Mouse (Mus musculus): Measurements from ENCODE around the gene Bbip1. TPM values are rescaled to one million over a fixed set of nuclear protein-coding genes. Genes with fewer than 3 reads are reported as not detected.

Gene Bbip1
- polyA plus RNA-seq, 1 experiment: 5.1 TPM

DNA sequence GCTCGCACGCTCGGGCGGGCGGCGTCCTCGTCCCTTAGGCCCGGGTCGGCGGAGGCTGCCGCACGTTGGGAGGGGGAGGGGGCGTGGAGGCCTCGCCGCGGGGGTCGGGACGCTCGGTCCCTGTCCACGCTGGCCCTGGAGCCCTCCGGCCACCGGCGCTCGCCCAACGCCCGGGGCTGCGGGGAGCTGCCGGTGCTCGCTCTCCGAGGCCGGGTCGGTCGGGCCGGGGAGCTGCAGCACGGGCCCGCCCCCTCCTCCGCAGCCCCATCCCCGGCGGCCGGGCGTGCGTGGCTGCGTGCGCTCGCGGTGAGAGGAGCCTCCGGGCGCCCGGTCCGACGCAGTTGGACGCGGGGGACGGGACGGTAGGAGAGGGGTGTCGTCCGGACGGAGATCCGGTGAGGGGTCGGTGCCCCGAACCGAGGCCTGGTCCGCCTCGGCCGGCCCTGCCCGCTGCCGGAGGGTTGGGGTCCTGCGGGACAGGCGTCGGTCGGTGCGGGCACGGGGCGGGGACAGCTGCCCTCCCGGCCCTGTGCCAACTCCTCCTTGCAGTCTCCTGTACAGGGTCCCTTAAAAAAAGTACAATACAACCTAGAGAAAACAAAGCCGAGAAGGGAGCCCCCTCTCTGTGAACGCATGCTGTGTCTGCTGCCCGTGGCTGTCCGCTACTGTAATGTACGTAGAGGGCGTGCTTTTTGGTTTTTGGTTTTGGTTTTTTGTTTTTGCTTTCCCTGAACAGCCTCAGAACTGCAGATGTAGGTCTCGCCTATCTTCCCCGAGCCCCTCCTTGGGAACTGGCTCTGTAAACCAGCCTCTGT, 40.7 kb downstream of the Bbip1 start:
- peaks cover 62% of the 10 kb centered on the region for H3K4me1 ChIP-seq
- H3K36me3 ChIP-seq (replicated peaks; ENCODE audit: low read length): no peaks in the 10 kb centered on the region
- TF ChIP-seq GATA1 (IDR thresholded peaks at IDR 0.05; ENCODE audit: borderline replicate concordance, low read length) (no peak), FLI1 (IDR thresholded peaks at IDR 0.05; ENCODE audit: low read length) (no peak)
- no peaks in the 10 kb centered on the region for H3K9me3 ChIP-seq
- H3K27me3 ChIP-seq (replicated peaks): no peaks in the 10 kb centered on the region
- H3K4me3 ChIP-seq (replicated peaks): peak overlapping the region; percentile 99

DNA sequence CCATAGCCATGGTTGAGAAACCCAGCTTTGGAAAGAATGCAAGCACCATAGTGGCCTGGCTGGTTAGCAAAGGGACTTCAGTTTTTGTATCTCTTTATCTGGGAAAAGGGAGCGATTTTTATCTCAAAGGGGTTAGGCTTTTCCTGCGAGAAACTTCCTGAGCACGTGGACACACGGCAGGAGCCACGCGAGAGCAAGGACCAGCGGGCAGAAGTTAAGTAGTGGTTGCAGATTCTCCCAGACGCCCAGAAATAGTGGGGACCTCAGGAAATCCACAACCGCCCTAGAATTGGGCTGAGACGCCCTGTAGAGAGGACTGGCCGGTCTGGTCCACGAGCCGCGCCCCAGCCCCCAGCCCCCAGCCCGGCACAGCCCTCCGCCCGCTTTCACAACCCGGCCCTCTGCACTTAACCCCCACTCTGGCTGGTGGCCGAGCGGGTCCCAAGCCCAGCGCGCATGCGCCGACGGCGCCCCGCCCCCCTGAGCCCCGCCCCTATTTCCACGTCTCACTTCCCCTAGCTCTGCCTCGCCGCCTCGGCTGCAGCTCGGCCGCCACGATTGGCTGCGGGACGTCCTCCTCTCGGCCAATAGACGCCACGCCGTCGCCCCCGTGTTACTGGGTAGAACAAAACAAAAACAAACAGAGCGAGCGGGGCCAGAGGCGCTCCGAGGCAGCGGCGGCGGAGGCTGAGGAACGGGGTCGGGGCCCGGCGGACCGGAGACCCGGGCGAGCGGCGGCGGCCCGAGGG, 41.5 kb downstream of the Bbip1 start:
- H3K4me1 ChIP-seq: peaks cover 59% of the 10 kb centered on the region
- H3K9me3 ChIP-seq: no peaks in the 10 kb centered on the region
- H3K4me3 ChIP-seq (replicated peaks): peak overlapping the region; percentile 99
- H3K27me3 ChIP-seq (replicated peaks): no peaks in the 10 kb centered on the region
- TF ChIP-seq FLI1 (IDR thresholded peaks at IDR 0.05; ENCODE audit: low read length): no peak
- no peak for TF ChIP-seq GATA1 (IDR thresholded peaks at IDR 0.05; ENCODE audit: borderline replicate concordance, low read length)
- H3K36me3 ChIP-seq (replicated peaks; ENCODE audit: low read length): no peaks in the 10 kb centered on the region

DNA sequence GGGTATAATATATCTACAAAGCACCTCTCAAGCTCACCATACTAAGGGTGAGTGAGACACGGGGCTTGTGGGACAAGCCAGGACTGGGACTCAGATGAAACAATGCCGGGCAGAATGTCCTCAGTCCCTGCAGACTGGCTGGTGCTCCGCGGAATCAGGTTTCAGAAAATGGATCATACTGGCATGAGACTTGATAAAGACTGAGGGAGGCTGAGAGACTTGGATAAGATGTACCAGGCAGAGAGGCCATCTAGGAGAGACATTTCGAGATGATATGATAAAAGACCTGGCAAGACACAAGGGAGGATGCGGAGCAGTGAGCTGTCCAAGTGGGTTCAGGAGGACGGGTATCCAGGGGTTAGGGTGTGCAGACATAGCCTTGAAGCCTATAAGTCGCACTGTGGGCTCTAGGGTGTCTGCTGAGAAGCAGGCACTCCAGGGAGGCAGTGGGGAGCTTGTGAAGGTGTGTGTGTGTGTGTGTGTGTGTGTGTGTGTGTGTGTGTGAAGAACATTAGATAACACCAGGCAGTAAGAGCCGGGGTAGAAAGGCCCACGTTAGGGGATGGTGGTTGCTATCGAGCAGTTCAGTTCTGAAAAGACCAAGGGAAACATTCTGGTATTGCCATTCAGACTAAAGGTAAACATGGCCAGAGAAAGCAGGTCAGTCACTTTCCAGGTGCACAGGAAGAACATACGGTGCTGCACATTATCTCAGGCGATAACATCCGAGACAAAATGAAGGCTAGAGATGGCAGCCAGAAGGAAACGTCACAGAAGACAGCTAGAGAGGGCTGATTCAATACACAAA, 42.3 kb downstream of the Bbip1 start:
- H3K4me3 ChIP-seq (replicated peaks): peak overlapping the region; percentile 99
- no peaks in the 10 kb centered on the region for H3K9me3 ChIP-seq
- no peaks in the 10 kb centered on the region for H3K36me3 ChIP-seq (replicated peaks; ENCODE audit: low read length)
- H3K27me3 ChIP-seq (replicated peaks): no peaks in the 10 kb centered on the region
- H3K4me1 ChIP-seq: peaks cover 52% of the 10 kb centered on the region
- TF ChIP-seq GATA1 (IDR thresholded peaks at IDR 0.05; ENCODE audit: borderline replicate concordance, low read length): no peak
- TF ChIP-seq FLI1 (IDR thresholded peaks at IDR 0.05; ENCODE audit: low read length): no peak

DNA sequence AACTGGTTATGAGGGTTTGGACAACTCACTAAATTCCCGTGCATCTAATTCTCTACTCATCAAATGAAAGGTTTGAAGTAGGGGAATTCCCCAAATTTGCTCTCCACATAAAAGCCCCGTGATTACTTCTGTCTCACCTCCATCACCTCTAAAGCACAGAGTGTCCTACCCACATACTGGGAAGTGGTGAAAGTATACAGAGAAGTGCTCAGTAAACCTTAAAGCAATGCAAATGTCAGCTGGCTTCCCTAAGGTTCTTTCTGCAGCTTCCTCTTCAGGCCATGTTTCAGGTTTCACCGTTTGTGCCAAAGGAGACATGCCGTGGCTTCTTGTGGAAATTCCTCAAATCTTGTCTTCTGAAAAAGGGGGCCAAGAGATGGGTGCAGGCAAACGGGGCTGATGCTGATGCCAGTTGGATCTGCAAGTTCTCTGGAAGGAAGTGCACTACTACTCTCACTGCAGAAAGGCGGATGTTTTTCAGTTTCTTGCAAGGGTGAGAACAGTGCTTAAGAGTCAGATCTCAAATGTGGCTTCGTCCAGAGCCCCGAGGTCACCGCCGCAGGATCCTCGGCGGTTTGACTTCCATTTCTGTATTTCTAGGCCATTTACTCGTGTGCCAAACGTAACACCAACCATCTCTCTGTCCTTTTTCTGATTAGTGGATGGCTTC, 44.4 kb downstream of the Bbip1 start:
- Histone ChIP-seq H3K9me3 (no peaks in the 10 kb centered on the region), H3K4me3 (replicated peaks) (no peak overlapping the region), H3K4me1 (peaks cover 34% of the 10 kb centered on the region), H3K27me3 (replicated peaks) (no peaks in the 10 kb centered on the region), H3K36me3 (replicated peaks; ENCODE audit: low read length) (no peaks in the 10 kb centered on the region)
- TF ChIP-seq GATA1 (IDR thresholded peaks at IDR 0.05; ENCODE audit: borderline replicate concordance, low read length) (no peak), FLI1 (IDR thresholded peaks at IDR 0.05; ENCODE audit: low read length) (no peak)

DNA sequence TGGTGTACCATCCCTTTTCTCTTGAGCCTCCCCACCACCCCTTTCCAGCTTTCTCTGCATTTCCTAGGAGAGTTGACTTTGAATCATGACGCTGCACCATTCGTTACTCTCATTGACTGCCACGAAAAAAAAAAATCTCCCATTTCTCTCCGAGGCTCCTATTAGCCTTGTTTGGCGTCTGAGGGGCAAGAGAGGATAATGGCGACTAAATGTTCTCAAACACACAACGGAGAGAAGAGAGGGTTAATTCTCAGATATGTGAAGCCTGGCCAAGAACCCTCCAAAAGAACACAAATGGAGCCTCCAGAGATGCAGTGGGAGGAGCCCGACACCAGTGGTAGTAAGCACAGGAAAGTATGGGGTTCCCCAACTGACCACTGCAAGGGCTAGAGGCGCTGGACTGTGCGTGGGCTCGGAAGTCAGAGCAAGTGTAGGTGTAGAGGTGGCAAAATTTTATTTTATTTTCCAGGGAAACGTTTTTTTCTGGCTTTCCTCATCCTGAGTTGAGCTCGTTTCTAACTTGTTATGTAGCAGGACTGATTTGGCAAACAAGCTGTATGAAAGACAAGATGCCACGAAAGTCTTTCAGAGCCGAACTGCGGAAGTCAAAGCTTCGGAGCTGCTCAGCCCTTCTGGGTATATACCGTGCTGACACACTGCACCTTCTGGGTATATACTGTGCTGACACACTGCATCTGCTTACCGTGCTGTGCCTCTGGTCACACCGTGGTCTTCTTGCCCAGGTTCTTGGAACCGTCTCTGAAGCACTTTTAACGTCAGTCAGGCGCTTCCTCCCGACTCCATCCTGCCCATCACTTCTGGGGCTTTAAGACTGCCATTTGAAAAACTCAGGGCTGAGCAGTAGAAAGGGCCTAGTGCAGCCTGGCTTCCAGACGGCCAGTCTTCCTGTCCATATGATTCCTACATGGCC, 45.2 kb downstream of the Bbip1 start:
- H3K36me3 ChIP-seq (replicated peaks; ENCODE audit: low read length): no peaks in the 10 kb centered on the region
- H3K4me3 ChIP-seq (replicated peaks): no peak overlapping the region
- no peaks in the 10 kb centered on the region for H3K9me3 ChIP-seq
- no peaks in the 10 kb centered on the region for H3K27me3 ChIP-seq (replicated peaks)
- peaks cover 38% of the 10 kb centered on the region for H3K4me1 ChIP-seq
- TF ChIP-seq FLI1 (IDR thresholded peaks at IDR 0.05; ENCODE audit: low read length) (no peak), GATA1 (IDR thresholded peaks at IDR 0.05; ENCODE audit: borderline replicate concordance, low read length) (no peak)

DNA sequence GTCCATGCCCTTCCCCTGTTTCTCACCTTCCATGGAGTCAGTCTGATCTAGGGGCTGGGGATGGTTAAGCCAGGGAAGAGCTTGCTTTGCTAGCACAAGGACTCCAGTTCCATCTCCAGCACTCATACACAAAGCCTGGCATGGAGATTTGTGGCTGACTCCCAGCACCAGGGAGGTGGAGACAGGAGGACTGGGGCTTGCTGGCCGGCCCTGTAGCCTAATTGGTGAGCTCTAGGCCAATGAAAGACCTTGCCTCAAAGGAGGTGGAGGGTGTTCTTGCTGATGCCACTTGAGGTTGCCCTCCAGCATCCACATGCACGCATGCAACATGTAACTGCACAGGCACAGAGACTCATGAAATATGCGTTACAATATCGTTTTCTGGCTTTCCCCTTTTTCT, 45.9 kb downstream of the Bbip1 start:
- H3K36me3 ChIP-seq (replicated peaks; ENCODE audit: low read length): no peaks in the 10 kb centered on the region
- no peak for TF ChIP-seq FLI1 (IDR thresholded peaks at IDR 0.05; ENCODE audit: low read length)
- TF ChIP-seq GATA1 (IDR thresholded peaks at IDR 0.05; ENCODE audit: borderline replicate concordance, low read length): no peak
- peaks cover 46% of the 10 kb centered on the region for H3K4me1 ChIP-seq
- no peak overlapping the region for H3K4me3 ChIP-seq (replicated peaks)
- H3K9me3 ChIP-seq: no peaks in the 10 kb centered on the region
- H3K27me3 ChIP-seq (replicated peaks): no peaks in the 10 kb centered on the region

DNA sequence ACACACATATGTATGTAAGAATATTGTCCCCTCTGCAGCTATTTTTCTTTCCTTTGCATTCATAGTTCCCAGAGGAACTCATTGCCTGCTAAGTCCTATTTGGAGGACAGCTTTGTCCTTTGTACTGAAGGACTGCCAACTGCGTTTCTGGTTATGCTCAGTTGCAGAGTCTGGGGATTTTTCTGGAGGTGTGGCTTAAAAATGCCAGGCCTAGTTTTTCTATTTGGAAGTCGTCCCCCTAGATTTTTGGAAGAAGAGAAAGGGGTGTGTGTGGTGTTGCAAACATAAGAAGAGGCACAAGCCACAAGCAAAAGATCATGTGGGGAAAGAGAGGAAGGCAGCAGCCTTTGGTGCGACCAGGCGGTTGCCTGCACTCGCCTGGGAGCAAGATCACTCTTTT, 46.4 kb downstream of the Bbip1 start:
- Histone ChIP-seq H3K9me3 (no peaks in the 10 kb centered on the region), H3K4me1 (peaks cover 50% of the 10 kb centered on the region), H3K27me3 (replicated peaks) (no peaks in the 10 kb centered on the region), H3K36me3 (replicated peaks; ENCODE audit: low read length) (no peaks in the 10 kb centered on the region), H3K4me3 (replicated peaks) (no peak overlapping the region)
- no peak for TF ChIP-seq FLI1 (IDR thresholded peaks at IDR 0.05; ENCODE audit: low read length)
- no peak for TF ChIP-seq GATA1 (IDR thresholded peaks at IDR 0.05; ENCODE audit: borderline replicate concordance, low read length)

DNA sequence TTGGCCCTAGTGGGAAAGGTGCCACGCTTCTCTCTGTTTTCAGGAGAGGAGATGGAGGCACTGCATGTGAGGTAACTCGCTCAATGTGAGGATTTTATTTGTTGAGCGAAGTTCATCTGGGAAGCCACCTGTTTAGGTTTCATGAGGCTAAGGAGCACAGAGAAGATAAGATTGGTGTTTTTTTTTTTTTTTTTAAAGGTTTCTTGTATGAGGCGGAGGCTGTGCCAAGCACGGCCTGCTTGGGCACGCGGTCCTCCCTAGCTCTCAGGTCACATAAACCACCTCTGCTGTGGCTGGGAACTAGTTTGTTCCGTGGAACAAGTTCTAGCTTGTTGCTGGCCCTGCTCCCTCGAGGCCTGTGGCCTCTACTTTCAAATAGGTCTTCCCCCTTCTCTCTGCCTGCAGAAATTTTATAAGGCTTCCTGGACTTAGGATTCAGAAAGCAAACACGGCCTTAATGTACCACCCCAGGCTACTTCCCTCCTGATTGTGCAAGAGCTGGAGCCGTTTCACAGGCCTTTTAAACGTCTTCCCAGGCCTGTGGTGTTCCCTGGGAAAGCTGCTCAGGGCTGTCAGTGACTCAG, 49.8 kb downstream of the Bbip1 start:
- Histone ChIP-seq H3K4me3 (replicated peaks) (no peak overlapping the region), H3K4me1 (peaks cover 70% of the 10 kb centered on the region), H3K27me3 (replicated peaks) (no peaks in the 10 kb centered on the region), H3K9me3 (no peaks in the 10 kb centered on the region), H3K36me3 (replicated peaks; ENCODE audit: low read length) (no peaks in the 10 kb centered on the region)
- TF ChIP-seq FLI1 (IDR thresholded peaks at IDR 0.05; ENCODE audit: low read length): no peak
- TF ChIP-seq GATA1 (IDR thresholded peaks at IDR 0.05; ENCODE audit: borderline replicate concordance, low read length): no peak
